ENCODE assay signal across 15 mouse cellular contexts in the genomic region with DNA sequence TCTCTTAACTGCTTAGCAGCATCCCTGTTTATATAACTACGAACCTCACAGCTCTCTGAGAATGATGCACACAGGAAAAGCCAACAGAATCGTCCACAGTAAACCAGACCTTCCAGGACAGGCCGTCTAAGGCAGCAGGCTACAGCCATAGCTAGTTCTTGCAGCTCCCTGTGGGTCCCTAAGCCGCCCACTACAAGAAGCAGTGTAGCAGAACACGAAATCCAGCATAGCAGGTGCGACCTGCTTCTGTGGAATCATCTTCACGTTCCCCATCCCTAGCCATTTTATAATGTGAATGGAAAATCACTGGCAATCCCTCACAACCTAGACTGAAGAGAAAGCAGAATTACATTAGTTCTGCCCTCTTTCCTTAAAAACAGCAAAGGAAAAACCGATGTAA. TPM values are rescaled to one million over a fixed set of nuclear protein-coding genes. Genes with fewer than 3 reads are reported as not detected.
A peak's percentile ranks its signal among the peaks of the same experiment; 100 is the strongest.
DNase-seq lines count a peak whose midpoint lies in the region; ATAC-seq and TF ChIP-seq lines count a peak whose summit lies in the region.
"Had no signal": no experiment of that assay in that cellular context is flagged by ENCODE, and none has a peak within 500 bp of the region (broad histone marks: within the 10 kb centered on the region; RNA-seq: fewer than 3 reads in every experiment).

No protein-coding gene starts in this region.

- peaks cover 54% of the 10 kb centered on the region for H3K4me1 ChIP-seq in forebrain, embryonic 15.5 days
- H3K4me1 ChIP-seq in forebrain, embryonic 16.5 days (replicated peaks; ENCODE audit: control insufficient read depth, insufficient read depth, low read length): peaks cover 27% of the 10 kb centered on the region
- H3K4me1 ChIP-seq in kidney, postnatal 0 days (replicated peaks; ENCODE audit: insufficient read depth, low read length): peaks cover 38% of the 10 kb centered on the region; the same call in 1 of the 2 replicates
- peaks cover 45% of the 10 kb centered on the region for H3K4me1 ChIP-seq in limb, embryonic 14.5 days (ENCODE audit: control insufficient read depth, insufficient read depth, low read length)
- peaks cover 31% of the 10 kb centered on the region for H3K4me1 ChIP-seq in heart, embryonic 10.5 days

- no peak overlapping the region for H3K4me2 ChIP-seq in forebrain, embryonic 15.5 days (replicated peaks)
- H3K4me2 ChIP-seq in forebrain, embryonic 16.5 days (ENCODE audit: low read length): no peak overlapping the region
- no peak overlapping the region for H3K4me2 ChIP-seq in kidney, postnatal 0 days (ENCODE audit: low read length)
- no peak overlapping the region for H3K4me2 ChIP-seq in limb, embryonic 14.5 days (replicated peaks; ENCODE audit: low read depth, low read length, severe bottlenecking)
- H3K4me2 ChIP-seq: heart, embryonic 13.5 days had no signal

- H3K4me3 ChIP-seq in forebrain, embryonic 15.5 days: no peak overlapping the region
- H3K4me3 ChIP-seq in forebrain, embryonic 16.5 days (replicated peaks; ENCODE audit: low read length): no peak overlapping the region
- no peak overlapping the region for H3K4me3 ChIP-seq in kidney, postnatal 0 days (replicated peaks; ENCODE audit: low read depth, low read length)
- H3K4me3 ChIP-seq in limb, embryonic 14.5 days (replicated peaks; ENCODE audit: low read length): no peak overlapping the region
- no peak overlapping the region for H3K4me3 ChIP-seq in heart, embryonic 10.5 days
- H3K4me3 ChIP-seq: heart, embryonic 13.5 days had no signal

- WGBS in forebrain, embryonic 15.5 days: 75% methylated on average over 8 of the region's 8 CpGs
- WGBS in forebrain, embryonic 16.5 days: 74% methylated on average over 8 of the region's 8 CpGs
- WGBS in kidney, postnatal 0 days: 45% methylated on average over 8 of the region's 8 CpGs
- 72% methylated on average over 8 of the region's 8 CpGs for WGBS in limb, embryonic 14.5 days
- WGBS in heart, embryonic 10.5 days: 86% methylated on average over 8 of the region's 8 CpGs

- H3K27me3 ChIP-seq in forebrain, embryonic 15.5 days: no peaks in the 10 kb centered on the region
- no peaks in the 10 kb centered on the region for H3K27me3 ChIP-seq in forebrain, embryonic 16.5 days (replicated peaks; ENCODE audit: control insufficient read depth, insufficient read depth, low read length)
- no peaks in the 10 kb centered on the region for H3K27me3 ChIP-seq in kidney, postnatal 0 days (ENCODE audit: insufficient read depth, low read length)
- H3K27me3 ChIP-seq in limb, embryonic 14.5 days (ENCODE audit: control insufficient read depth, insufficient read depth, low read length): no peaks in the 10 kb centered on the region
- H3K27me3 ChIP-seq in heart, embryonic 10.5 days (ENCODE audit: insufficient read depth, poor library complexity, severe bottlenecking): no peaks in the 10 kb centered on the region
- H3K27me3 ChIP-seq: heart, embryonic 13.5 days had no signal

- no peak for TF ChIP-seq CTCF in kidney, postnatal 0 days (IDR thresholded peaks at IDR 0.05; ENCODE audit: low read depth)

- H3K9ac ChIP-seq in forebrain, embryonic 15.5 days (replicated peaks): no peak overlapping the region
- H3K9ac ChIP-seq in forebrain, embryonic 16.5 days (replicated peaks; ENCODE audit: low read depth, low read length): no peak overlapping the region
- no peak overlapping the region for H3K9ac ChIP-seq in kidney, postnatal 0 days (ENCODE audit: low read depth, low read length)
- 0 out of 2 replicates have a peak overlapping the region, but pooled peaks have one; percentile 3 for H3K9ac ChIP-seq in limb, embryonic 14.5 days (ENCODE audit: low read depth, low read length, severe bottlenecking)
- H3K9ac ChIP-seq: heart, embryonic 13.5 days had no signal

- DNase-seq in kidney, postnatal 0 days (ENCODE audit: low spot score): no peak
- DNase-seq in kidney, postnatal 36 days: no peak
- DNase-seq in brain, adult 2 months (ENCODE audit: low read depth, low spot score): peak; percentile 77
- DNase-seq in limb, embryonic 14.5 days (ENCODE audit: low spot score): no peak
- DNase-seq in heart, embryonic 10.5 days (ENCODE audit: low spot score): no peak
- DNase-seq in layer of hippocampus, adult 9-10 months (ENCODE audit: low spot score): no peak
- DNase-seq: adrenal gland, postnatal 36 days; B cell, adult 2 months; gastrocnemius, postnatal 25 days; lung, adult 18-20 months; right cerebral cortex, postnatal 14 days; thymus, postnatal 14 days had no signal

- no peak for ATAC-seq in forebrain, embryonic 15.5 days (replicated peaks)
- ATAC-seq in forebrain, embryonic 16.5 days: no peak
- ATAC-seq in kidney, postnatal 0 days (replicated peaks; ENCODE audit: low FRiP score, low read depth): no peak
- ATAC-seq in limb, embryonic 14.5 days (ENCODE audit: low FRiP score, low read depth): no peak

- TF ChIP-seq POLR2A in limb, embryonic 14.5 days (IDR thresholded peaks at IDR 0.05; ENCODE audit: borderline replicate concordance, extremely low read depth, insufficient read depth, insufficient read length): no peak

- H3K36me3 ChIP-seq in forebrain, embryonic 15.5 days: no peaks in the 10 kb centered on the region
- H3K36me3 ChIP-seq in forebrain, embryonic 16.5 days (ENCODE audit: control insufficient read depth, insufficient read depth): no peaks in the 10 kb centered on the region
- no peaks in the 10 kb centered on the region for H3K36me3 ChIP-seq in kidney, postnatal 0 days (ENCODE audit: insufficient read depth, low read length)
- H3K36me3 ChIP-seq in limb, embryonic 14.5 days (ENCODE audit: control insufficient read depth, insufficient read depth, low read length): no peaks in the 10 kb centered on the region
- H3K36me3 ChIP-seq in heart, embryonic 10.5 days: peaks cover 5% of the 10 kb centered on the region; the same call in 1 of the 2 replicates
- H3K36me3 ChIP-seq: heart, embryonic 13.5 days had no signal

- no peaks in the 10 kb centered on the region for H3K9me3 ChIP-seq in forebrain, embryonic 15.5 days
- no peaks in the 10 kb centered on the region for H3K9me3 ChIP-seq in forebrain, embryonic 16.5 days (ENCODE audit: control insufficient read depth, low read length)
- no peaks in the 10 kb centered on the region for H3K9me3 ChIP-seq in kidney, postnatal 0 days (replicated peaks; ENCODE audit: low read length)
- no peaks in the 10 kb centered on the region for H3K9me3 ChIP-seq in limb, embryonic 14.5 days (ENCODE audit: control insufficient read depth, low read length)
- H3K9me3 ChIP-seq in heart, embryonic 10.5 days: no peaks in the 10 kb centered on the region
- H3K9me3 ChIP-seq: heart, embryonic 13.5 days had no signal

- 0 out of 2 replicates have a peak overlapping the region, but pooled peaks have one; percentile 0 for H3K27ac ChIP-seq in forebrain, embryonic 15.5 days (replicated peaks)
- H3K27ac ChIP-seq in forebrain, embryonic 16.5 days (ENCODE audit: low read length): no peak overlapping the region
- peak overlapping the region; percentile 81 for H3K27ac ChIP-seq in kidney, postnatal 0 days
- 0 out of 2 replicates have a peak overlapping the region, but pooled peaks have one; percentile 28 for H3K27ac ChIP-seq in limb, embryonic 14.5 days (replicated peaks; ENCODE audit: low read depth, low read length)
- H3K27ac ChIP-seq in heart, embryonic 10.5 days: no peak overlapping the region
- H3K27ac ChIP-seq: heart, embryonic 13.5 days had no signal

RNA-seq across cellular contexts. Expression of gene Tom1l2, which starts 35.8 kb away (rescaled TPM):
- polyA plus RNA-seq in forebrain, embryonic 15.5 days (2015; fragmentation: Nextera tagmentation; extraction: Ambion mirVana): 47.9 and 48.7 TPM in 2 replicates
- polyA plus RNA-seq in forebrain, embryonic 16.5 days (2015; fragmentation: Nextera tagmentation; extraction: Ambion mirVana): 56.5 and 62.0 TPM in 2 replicates
- polyA plus RNA-seq in kidney, postnatal 0 days (2015; fragmentation: Nextera tagmentation; extraction: Ambion mirVana): 27.9 and 29.9 TPM in 2 replicates
- 36.0 and 49.8 TPM in 2 replicates for polyA plus RNA-seq in limb, embryonic 14.5 days (2012; rRNA removed)
- 21.5 and 22.4 TPM in 2 replicates for polyA plus RNA-seq in limb, embryonic 14.5 days (2014; fragmentation: Nextera tagmentation; extraction: Ambion mirVana)
- polyA plus RNA-seq in heart, embryonic 10.5 days (2016; fragmentation: Nextera tagmentation; extraction: Ambion mirVana): 19.3 and 28.4 TPM in 2 replicates

RNA-seq across cellular contexts. Expression of gene Drc3, which starts 36.2 kb away (rescaled TPM):
- polyA plus RNA-seq in forebrain, embryonic 15.5 days (2015; fragmentation: Nextera tagmentation; extraction: Ambion mirVana): 5.7 and 7.3 TPM in 2 replicates
- 4.6 and 4.7 TPM in 2 replicates for polyA plus RNA-seq in forebrain, embryonic 16.5 days (2015; fragmentation: Nextera tagmentation; extraction: Ambion mirVana)
- 2.1 and 2.2 TPM in 2 replicates for polyA plus RNA-seq in kidney, postnatal 0 days (2015; fragmentation: Nextera tagmentation; extraction: Ambion mirVana)
- 1.9 and 2.5 TPM in 2 replicates for polyA plus RNA-seq in limb, embryonic 14.5 days (2012; rRNA removed)
- polyA plus RNA-seq in limb, embryonic 14.5 days (2014; fragmentation: Nextera tagmentation; extraction: Ambion mirVana): 1.3 and 2.9 TPM in 2 replicates
- polyA plus RNA-seq in heart, embryonic 10.5 days (2016; fragmentation: Nextera tagmentation; extraction: Ambion mirVana): 1.0 and 2.0 TPM in 2 replicates

Comparison
In these comparisons a context has a peak if more than half of its experiments do, and no peak if none do; other contexts are left out.
1. H3K27ac ChIP-seq: peak in forebrain, embryonic 15.5 days (single experiment), kidney, postnatal 0 days (single experiment) and limb, embryonic 14.5 days (single experiment); none in forebrain, embryonic 16.5 days (single experiment) and heart, embryonic 10.5 days (single experiment).